Mouse (Mus musculus): Measurements from ENCODE around the gene Vip. TPM values are rescaled to one million over a fixed set of nuclear protein-coding genes. Genes with fewer than 3 reads are reported as not detected.

Vip gene
- polyA plus RNA-seq, 1 experiment from 2014 or later, result 1.2 TPM

- 35% methylated on average over 1 of the region's 1 CpGs for WGBS
- Histone ChIP-seq H3K4me1 (replicated peaks) (no peaks in the 10 kb centered on the region), H3K4me3 (no peak overlapping the region), H3K9me3 (no peaks in the 10 kb centered on the region), H3K27ac (replicated peaks) (no peak overlapping the region), H3K4me2 (no peak overlapping the region), H3K9ac (no peak overlapping the region), H3K27me3 (no peaks in the 10 kb centered on the region), H3K36me3 (no peaks in the 10 kb centered on the region)
- no peak for ATAC-seq (ENCODE audit: low read depth)
Measured at GRCm38 (mm10) chr10:5634336-5634735, 4.7 kb upstream of the Vip start.

DNA sequence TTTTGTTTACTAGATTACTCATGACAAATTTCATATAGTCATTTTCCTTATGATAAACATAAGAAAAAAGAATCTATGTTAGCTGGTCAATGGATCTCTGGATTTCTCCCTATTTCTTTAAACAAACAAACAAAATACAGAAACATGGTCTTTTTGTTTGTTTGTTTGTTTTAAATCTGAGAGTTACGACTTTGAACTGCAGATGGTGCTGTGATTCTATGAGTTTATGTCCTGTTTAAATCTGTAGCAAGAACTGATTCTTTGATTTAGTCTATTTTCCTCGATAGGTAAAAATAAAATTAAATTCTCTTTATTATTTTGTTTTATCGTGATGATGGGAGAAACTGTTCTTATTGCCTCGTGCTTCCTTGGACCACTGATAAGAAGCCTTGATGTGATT is 1.7 kb upstream of the Vip start:
- Histone ChIP-seq H3K4me2 (no peak overlapping the region), H3K9ac (no peak overlapping the region), H3K4me3 (no peak overlapping the region), H3K9me3 (no peaks in the 10 kb centered on the region), H3K27me3 (no peaks in the 10 kb centered on the region), H3K4me1 (replicated peaks) (no peaks in the 10 kb centered on the region), H3K27ac (replicated peaks) (no peak overlapping the region), H3K36me3 (no peaks in the 10 kb centered on the region)
- ATAC-seq (ENCODE audit: low read depth), result no peak
- WGBS, result 82% methylated on average over 4 of the region's 4 CpGs

GRCm38 (mm10) chr10:5681275-5681674 is 42.3 kb downstream of the Vip start:
- H3K4me1 ChIP-seq (replicated peaks), result no peaks in the 10 kb centered on the region
- 90% methylated on average over 2 of the region's 2 CpGs for WGBS
- H3K4me2 ChIP-seq, result no peak overlapping the region
- ATAC-seq (ENCODE audit: low read depth), result no peak
- H3K36me3 ChIP-seq, result no peaks in the 10 kb centered on the region
- H3K4me3 ChIP-seq, result no peak overlapping the region
- no peak overlapping the region for H3K9ac ChIP-seq
- no peak overlapping the region for H3K27ac ChIP-seq (replicated peaks)
- no peaks in the 10 kb centered on the region for H3K27me3 ChIP-seq
- H3K9me3 ChIP-seq, result no peaks in the 10 kb centered on the region

DNA sequence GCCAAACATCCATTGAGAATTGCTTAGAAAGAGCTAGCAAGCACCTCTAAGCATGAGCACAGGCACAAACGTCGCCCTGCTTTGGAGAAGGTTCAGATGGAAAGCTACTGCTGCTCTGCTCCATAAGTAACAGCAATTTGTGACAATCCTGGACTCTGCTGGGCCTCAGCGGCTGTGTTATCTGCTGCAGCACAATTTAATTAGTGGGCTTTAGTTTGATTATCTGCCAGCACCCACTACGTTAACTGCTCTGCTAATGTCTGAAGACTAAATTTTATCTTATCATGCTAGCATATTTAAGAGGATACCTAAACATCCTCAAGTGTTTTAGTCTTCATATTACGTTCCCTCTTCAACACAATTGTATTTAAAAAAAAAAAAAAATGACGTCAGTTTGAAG is 46.6 kb downstream of the Vip start:
- Histone ChIP-seq H3K27ac (replicated peaks) (no peak overlapping the region), H3K9me3 (no peaks in the 10 kb centered on the region), H3K4me1 (replicated peaks) (no peaks in the 10 kb centered on the region), H3K36me3 (no peaks in the 10 kb centered on the region), H3K27me3 (no peaks in the 10 kb centered on the region), H3K9ac (no peak overlapping the region), H3K4me2 (no peak overlapping the region), H3K4me3 (no peak overlapping the region)
- WGBS, result 78% methylated on average over 6 of the region's 6 CpGs
- no peak for ATAC-seq (ENCODE audit: low read depth)

DNA sequence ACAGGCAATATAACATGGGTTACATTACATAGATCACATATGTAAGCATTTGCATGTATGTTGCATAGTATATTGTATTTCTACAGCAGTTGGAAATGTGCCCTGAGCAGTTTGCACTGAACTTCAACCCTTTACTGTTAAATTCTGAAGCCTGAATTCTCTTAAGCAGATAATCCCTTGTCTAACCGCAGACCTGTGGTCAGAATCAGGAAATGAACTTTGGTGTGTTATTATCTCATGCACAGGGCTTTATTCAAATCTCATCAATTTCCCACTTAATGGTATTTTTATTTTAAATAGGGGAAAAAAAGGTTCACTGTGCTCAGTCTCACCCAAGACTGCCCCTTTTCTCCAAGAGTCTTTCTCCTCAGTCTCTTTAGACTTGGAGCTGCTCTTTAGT is 55.3 kb downstream of the Vip start:
- WGBS, result 91% methylated on average over 1 of the region's 1 CpGs
- Histone ChIP-seq H3K9ac (no peak overlapping the region), H3K4me1 (replicated peaks) (no peaks in the 10 kb centered on the region), H3K9me3 (no peaks in the 10 kb centered on the region), H3K4me3 (no peak overlapping the region), H3K27me3 (no peaks in the 10 kb centered on the region), H3K36me3 (no peaks in the 10 kb centered on the region), H3K4me2 (no peak overlapping the region), H3K27ac (replicated peaks) (no peak overlapping the region)
- ATAC-seq (ENCODE audit: low read depth), result no peak

Other genes with a start within 250 kb of the Vip start
- gene Syne1, start 87.7 kb upstream of the Vip start, polyA plus RNA-seq (2015; fragmentation: Nextera tagmentation; extraction: Ambion mirVana), result 7.5 and 8.1 TPM in 2 replicates
- gene Myct1, start 45.4 kb upstream of the Vip start, polyA plus RNA-seq (2015; fragmentation: Nextera tagmentation; extraction: Ambion mirVana), result 1.6 and 1.8 TPM in 2 replicates
- gene Fbxo5, start 166.4 kb downstream of the Vip start, polyA plus RNA-seq (2015; fragmentation: Nextera tagmentation; extraction: Ambion mirVana), result 12.5 and 16.2 TPM in 2 replicates
- gene Mtrf1l, start 184.7 kb downstream of the Vip start, polyA plus RNA-seq (2015; fragmentation: Nextera tagmentation; extraction: Ambion mirVana), result 11.9 and 15.3 TPM in 2 replicates

Data from neural tube, embryonic 13.5 days (tissue).